Mouse (Mus musculus): ENCODE measurements around the gene Lhx8. TPM values are rescaled to one million over a fixed set of nuclear protein-coding genes. Genes with fewer than 3 reads are reported as not detected.

The Lhx8 gene
- polyA plus RNA-seq, 1 experiment from 2014 or later, result not detected

GRCm38 (mm10) chr3:154301102-154301501 lies 29.4 kb downstream of the Lhx8 start:
- no peaks in the 10 kb centered on the region for H3K36me3 ChIP-seq (ENCODE audit: control insufficient read depth, insufficient read depth)
- H3K27ac ChIP-seq (ENCODE audit: low read depth, low read length), result no peak overlapping the region
- H3K27me3 ChIP-seq (replicated peaks; ENCODE audit: control insufficient read depth, insufficient read depth, low read length), result no peaks in the 10 kb centered on the region
- H3K9me3 ChIP-seq (ENCODE audit: control insufficient read depth), result no peaks in the 10 kb centered on the region
- no peak overlapping the region for H3K9ac ChIP-seq (ENCODE audit: low read depth, low read length)
- no peak overlapping the region for H3K4me2 ChIP-seq (replicated peaks; ENCODE audit: low read depth)
- no peak for ATAC-seq
- no peak for TF ChIP-seq CTCF (IDR thresholded peaks at IDR 0.05; ENCODE audit: low read depth)
- WGBS, result 74% methylated on average over 4 of the region's 4 CpGs
- no peaks in the 10 kb centered on the region for H3K4me1 ChIP-seq (replicated peaks; ENCODE audit: control insufficient read depth, insufficient read depth, low read length)
- no peak overlapping the region for H3K4me3 ChIP-seq (ENCODE audit: low read depth, low read length)

- H3K36me3 ChIP-seq (ENCODE audit: control insufficient read depth, insufficient read depth), result no peaks in the 10 kb centered on the region
- H3K27me3 ChIP-seq (replicated peaks; ENCODE audit: control insufficient read depth, insufficient read depth, low read length), result no peaks in the 10 kb centered on the region
- H3K4me2 ChIP-seq (replicated peaks; ENCODE audit: low read depth), result no peak overlapping the region
- H3K27ac ChIP-seq (ENCODE audit: low read depth, low read length), result no peak overlapping the region
- 95% methylated on average over 9 of the region's 9 CpGs for WGBS
- no peak for ATAC-seq
- no peaks in the 10 kb centered on the region for H3K4me1 ChIP-seq (replicated peaks; ENCODE audit: control insufficient read depth, insufficient read depth, low read length)
- H3K4me3 ChIP-seq (ENCODE audit: low read depth, low read length), result no peak overlapping the region
- H3K9me3 ChIP-seq (ENCODE audit: control insufficient read depth), result no peaks in the 10 kb centered on the region
- no peak overlapping the region for H3K9ac ChIP-seq (ENCODE audit: low read depth, low read length)
- no peak for TF ChIP-seq CTCF (IDR thresholded peaks at IDR 0.05; ENCODE audit: low read depth)
These were observed 30.5 kb downstream of the Lhx8 start for GRCm38 (mm10) chr3:154300006-154300405.

- no peak for ATAC-seq
- TF ChIP-seq CTCF (IDR thresholded peaks at IDR 0.05; ENCODE audit: low read depth), result no peak
- Histone ChIP-seq H3K4me1 (replicated peaks; ENCODE audit: control insufficient read depth, insufficient read depth, low read length) (no peaks in the 10 kb centered on the region), H3K9me3 (ENCODE audit: control insufficient read depth) (no peaks in the 10 kb centered on the region), H3K36me3 (ENCODE audit: control insufficient read depth, insufficient read depth) (no peaks in the 10 kb centered on the region), H3K4me2 (replicated peaks; ENCODE audit: low read depth) (no peak overlapping the region), H3K27ac (ENCODE audit: low read depth, low read length) (no peak overlapping the region), H3K27me3 (replicated peaks; ENCODE audit: control insufficient read depth, insufficient read depth, low read length) (no peaks in the 10 kb centered on the region), H3K4me3 (ENCODE audit: low read depth, low read length) (no peak overlapping the region), H3K9ac (ENCODE audit: low read depth, low read length) (no peak overlapping the region)
These were observed 32.0 kb downstream of the Lhx8 start for GRCm38 (mm10) chr3:154298490-154298889.

GRCm38 (mm10) chr3:154297499-154297898 lies 33.0 kb downstream of the Lhx8 start:
- Histone ChIP-seq H3K9me3 (ENCODE audit: control insufficient read depth) (no peaks in the 10 kb centered on the region), H3K4me1 (replicated peaks; ENCODE audit: control insufficient read depth, insufficient read depth, low read length) (no peaks in the 10 kb centered on the region), H3K27ac (ENCODE audit: low read depth, low read length) (no peak overlapping the region), H3K4me2 (replicated peaks; ENCODE audit: low read depth) (no peak overlapping the region), H3K4me3 (ENCODE audit: low read depth, low read length) (no peak overlapping the region), H3K9ac (ENCODE audit: low read depth, low read length) (no peak overlapping the region), H3K36me3 (ENCODE audit: control insufficient read depth, insufficient read depth) (no peaks in the 10 kb centered on the region), H3K27me3 (replicated peaks; ENCODE audit: control insufficient read depth, insufficient read depth, low read length) (no peaks in the 10 kb centered on the region)
- no peak for TF ChIP-seq CTCF (IDR thresholded peaks at IDR 0.05; ENCODE audit: low read depth)
- ATAC-seq, result no peak
- 46% methylated on average over 6 of the region's 6 CpGs for WGBS

GRCm38 (mm10) chr3:154294924-154295834 lies 35.3 kb downstream of the Lhx8 start:
- no peak overlapping the region for H3K9ac ChIP-seq (ENCODE audit: low read depth, low read length)
- 90% methylated on average over 17 of the region's 17 CpGs for WGBS
- no peak overlapping the region for H3K4me3 ChIP-seq (ENCODE audit: low read depth, low read length)
- H3K9me3 ChIP-seq (ENCODE audit: control insufficient read depth), result no peaks in the 10 kb centered on the region
- no peak for ATAC-seq
- H3K27me3 ChIP-seq (replicated peaks; ENCODE audit: control insufficient read depth, insufficient read depth, low read length), result no peaks in the 10 kb centered on the region
- no peaks in the 10 kb centered on the region for H3K36me3 ChIP-seq (ENCODE audit: control insufficient read depth, insufficient read depth)
- no peak for TF ChIP-seq CTCF (IDR thresholded peaks at IDR 0.05; ENCODE audit: low read depth)
- H3K4me1 ChIP-seq (replicated peaks; ENCODE audit: control insufficient read depth, insufficient read depth, low read length), result no peaks in the 10 kb centered on the region
- no peak overlapping the region for H3K4me2 ChIP-seq (replicated peaks; ENCODE audit: low read depth)
- H3K27ac ChIP-seq (ENCODE audit: low read depth, low read length), result no peak overlapping the region

- no peaks in the 10 kb centered on the region for H3K9me3 ChIP-seq (ENCODE audit: control insufficient read depth)
- no peaks in the 10 kb centered on the region for H3K36me3 ChIP-seq (ENCODE audit: control insufficient read depth, insufficient read depth)
- H3K4me2 ChIP-seq (replicated peaks; ENCODE audit: low read depth), result no peak overlapping the region
- no peak overlapping the region for H3K4me3 ChIP-seq (ENCODE audit: low read depth, low read length)
- no peaks in the 10 kb centered on the region for H3K27me3 ChIP-seq (replicated peaks; ENCODE audit: control insufficient read depth, insufficient read depth, low read length)
- no peak overlapping the region for H3K27ac ChIP-seq (ENCODE audit: low read depth, low read length)
- H3K4me1 ChIP-seq (replicated peaks; ENCODE audit: control insufficient read depth, insufficient read depth, low read length), result no peaks in the 10 kb centered on the region
- ATAC-seq, result no peak
- no peak overlapping the region for H3K9ac ChIP-seq (ENCODE audit: low read depth, low read length)
- 56% methylated on average over 9 of the region's 9 CpGs for WGBS
- no peak for TF ChIP-seq CTCF (IDR thresholded peaks at IDR 0.05; ENCODE audit: low read depth)
These were observed 36.5 kb downstream of the Lhx8 start for GRCm38 (mm10) chr3:154293839-154294490.
